Mouse (Mus musculus) liver, embryonic 14.5 days (tissue): ENCODE measurements around the gene Gaa.

ENCODE experiments used
- CTCF ChIP-seq: IDR thresholded peaks from 2 replicates; pipeline ENCODE4 v1.5.1; 2016; ENCODE audit warnings: antibody characterized with exemption, low read depth, control low read depth
- EP300 ChIP-seq: IDR thresholded peaks from 2 replicates; pipeline ENCODE4 v1.6.1; 2016; ENCODE audit warnings: antibody characterized with exemption, low read depth

- TF ChIP-seq CTCF (peak; percentile 68), EP300 (no peak)
Measured at GRCm38 (mm10) chr11:119249011-119249410, 18.7 kb upstream of the Gaa start.
